Mouse (Mus musculus): ENCODE measurements around the gene Raver1. TPM values are rescaled to one million over a fixed set of nuclear protein-coding genes. Genes with fewer than 3 reads are reported as not detected.
"Not testable (repeated sequence)": the region's sequence is repeated elsewhere in the genome, so short reads cannot be mapped to it uniquely, and the experiment has no call there.

The Raver1 gene
- polyA plus RNA-seq, 1 experiment = 63.4 TPM

DNA sequence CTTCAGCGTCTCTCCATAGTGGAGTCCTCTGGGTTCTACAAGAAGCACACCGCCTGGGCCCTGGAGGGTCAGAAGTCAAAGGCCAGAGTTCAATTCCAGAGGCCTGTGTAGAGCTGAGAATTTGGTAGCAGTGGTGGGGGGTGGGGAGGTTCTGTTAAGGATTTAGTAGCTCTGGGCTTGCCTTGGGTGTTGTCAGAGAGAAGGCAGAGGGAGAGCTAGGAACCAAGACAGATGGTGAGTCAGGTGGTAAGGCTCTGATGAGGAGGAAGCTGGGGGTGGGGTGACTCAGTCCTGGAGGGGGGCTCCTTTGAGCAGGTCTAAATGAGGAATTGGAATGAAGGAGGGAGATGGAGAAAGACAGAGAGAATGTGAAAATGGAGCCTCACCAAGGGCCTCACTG, 28.9 kb downstream of the Raver1 start:
- 94% methylated on average over 2 of the region's 2 CpGs for WGBS
- DNase-seq = no peak
- TF ChIP-seq POLR2A (IDR thresholded peaks at IDR 0.05; ENCODE audit: borderline replicate concordance, extremely low read depth, low read depth, low read length) (no peak), CTCF (IDR thresholded peaks at IDR 0.05; ENCODE audit: insufficient read depth, low read length) (no peak)
- Histone ChIP-seq H3K4me1 (ENCODE audit: control insufficient read depth, insufficient read depth, low read length) (no peaks in the 10 kb centered on the region), H3K4me3 (replicated peaks; ENCODE audit: extremely low read depth, low read depth, low read length) (no peak overlapping the region)

GRCm38 (mm10) chr9:21051578-21051977, 40.2 kb downstream of the Raver1 start:
- H3K4me3 ChIP-seq (replicated peaks; ENCODE audit: extremely low read depth, low read depth, low read length) = no peak overlapping the region
- WGBS = 59% methylated on average over 10 of the region's 10 CpGs
- no peak for DNase-seq
- TF ChIP-seq POLR2A (IDR thresholded peaks at IDR 0.05; ENCODE audit: borderline replicate concordance, extremely low read depth, low read depth, low read length) (no peak), CTCF (IDR thresholded peaks at IDR 0.05; ENCODE audit: insufficient read depth, low read length) (no peak)
- H3K4me1 ChIP-seq (ENCODE audit: control insufficient read depth, insufficient read depth, low read length) = no peaks in the 10 kb centered on the region

- no peak for DNase-seq
- WGBS = 60% methylated on average over 3 of the region's 3 CpGs
- no peak for TF ChIP-seq CTCF (IDR thresholded peaks at IDR 0.05; ENCODE audit: insufficient read depth, low read length)
- TF ChIP-seq POLR2A (IDR thresholded peaks at IDR 0.05; ENCODE audit: borderline replicate concordance, extremely low read depth, low read depth, low read length) = no peak
- H3K4me1 ChIP-seq (ENCODE audit: control insufficient read depth, insufficient read depth, low read length) = no peaks in the 10 kb centered on the region
- H3K4me3 ChIP-seq (replicated peaks; ENCODE audit: extremely low read depth, low read depth, low read length) = no peak overlapping the region
Observed at GRCm38 (mm10) chr9:21045235-21045634, 46.6 kb downstream of the Raver1 start.

- DNase-seq; H3K4me3 ChIP-seq (replicated peaks; ENCODE audit: extremely low read depth, low read depth, low read length); H3K4me1 ChIP-seq (ENCODE audit: control insufficient read depth, insufficient read depth, low read length): not testable (repeated sequence)
- 52% methylated on average over 1 of the region's 1 CpGs for WGBS
Observed at GRCm38 (mm10) chr9:21044785-21045184, 47.0 kb downstream of the Raver1 start.

DNA sequence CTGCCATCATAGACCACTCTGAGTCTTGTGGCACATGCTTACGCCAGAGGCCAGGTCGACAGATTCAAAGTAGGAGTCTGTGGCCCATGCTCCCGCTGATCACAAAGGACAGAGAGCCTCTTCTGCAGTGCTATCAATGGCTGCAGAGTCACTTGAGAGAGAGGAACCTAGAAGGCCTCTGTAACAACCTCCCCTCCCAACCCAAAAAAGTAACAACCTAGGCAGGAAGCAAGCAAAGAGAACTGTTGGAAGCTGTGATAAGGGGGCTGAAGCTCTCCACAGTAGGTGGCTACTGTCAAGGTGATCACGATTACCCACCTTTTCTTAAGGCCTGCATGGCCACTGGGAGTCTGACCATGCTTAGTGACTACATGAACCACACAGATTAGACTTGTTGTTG, 48.2 kb downstream of the Raver1 start:
- no peak overlapping the region for H3K4me3 ChIP-seq (replicated peaks; ENCODE audit: extremely low read depth, low read depth, low read length)
- no peak for DNase-seq
- 80% methylated on average over 4 of the region's 4 CpGs for WGBS
- TF ChIP-seq CTCF (IDR thresholded peaks at IDR 0.05; ENCODE audit: insufficient read depth, low read length) = no peak
- TF ChIP-seq POLR2A (IDR thresholded peaks at IDR 0.05; ENCODE audit: borderline replicate concordance, extremely low read depth, low read depth, low read length) = no peak
- H3K4me1 ChIP-seq (ENCODE audit: control insufficient read depth, insufficient read depth, low read length) = no peaks in the 10 kb centered on the region

- WGBS = 51% methylated on average over 4 of the region's 4 CpGs
- no peak for DNase-seq
- TF ChIP-seq CTCF (IDR thresholded peaks at IDR 0.05; ENCODE audit: insufficient read depth, low read length) (no peak), POLR2A (IDR thresholded peaks at IDR 0.05; ENCODE audit: borderline replicate concordance, extremely low read depth, low read depth, low read length) (no peak)
- H3K4me3 ChIP-seq (replicated peaks; ENCODE audit: extremely low read depth, low read depth, low read length) = no peak overlapping the region
- H3K4me1 ChIP-seq (ENCODE audit: control insufficient read depth, insufficient read depth, low read length) = no peaks in the 10 kb centered on the region
Observed at GRCm38 (mm10) chr9:21041308-21041707, 50.5 kb downstream of the Raver1 start.

- 72% methylated on average over 3 of the region's 3 CpGs for WGBS
- no peaks in the 10 kb centered on the region for H3K4me1 ChIP-seq (ENCODE audit: control insufficient read depth, insufficient read depth, low read length)
- TF ChIP-seq POLR2A (IDR thresholded peaks at IDR 0.05; ENCODE audit: borderline replicate concordance, extremely low read depth, low read depth, low read length) (no peak), CTCF (IDR thresholded peaks at IDR 0.05; ENCODE audit: insufficient read depth, low read length) (no peak)
- H3K4me3 ChIP-seq (replicated peaks; ENCODE audit: extremely low read depth, low read depth, low read length) = no peak overlapping the region
- no peak for DNase-seq
Observed at GRCm38 (mm10) chr9:21039779-21040178, 52.0 kb downstream of the Raver1 start.

- no peak for DNase-seq
- H3K4me1 ChIP-seq (ENCODE audit: control insufficient read depth, insufficient read depth, low read length) = peaks cover 5% of the 10 kb centered on the region; the same call in 1 of the 2 replicates
- H3K4me3 ChIP-seq (replicated peaks; ENCODE audit: extremely low read depth, low read depth, low read length) = no peak overlapping the region
- 3% methylated on average over 31 of the region's 31 CpGs for WGBS
- no peak for TF ChIP-seq CTCF (IDR thresholded peaks at IDR 0.05; ENCODE audit: insufficient read depth, low read length)
- no peak for TF ChIP-seq POLR2A (IDR thresholded peaks at IDR 0.05; ENCODE audit: borderline replicate concordance, extremely low read depth, low read depth, low read length)
Observed at GRCm38 (mm10) chr9:21037481-21037891, 54.3 kb downstream of the Raver1 start.

DNA sequence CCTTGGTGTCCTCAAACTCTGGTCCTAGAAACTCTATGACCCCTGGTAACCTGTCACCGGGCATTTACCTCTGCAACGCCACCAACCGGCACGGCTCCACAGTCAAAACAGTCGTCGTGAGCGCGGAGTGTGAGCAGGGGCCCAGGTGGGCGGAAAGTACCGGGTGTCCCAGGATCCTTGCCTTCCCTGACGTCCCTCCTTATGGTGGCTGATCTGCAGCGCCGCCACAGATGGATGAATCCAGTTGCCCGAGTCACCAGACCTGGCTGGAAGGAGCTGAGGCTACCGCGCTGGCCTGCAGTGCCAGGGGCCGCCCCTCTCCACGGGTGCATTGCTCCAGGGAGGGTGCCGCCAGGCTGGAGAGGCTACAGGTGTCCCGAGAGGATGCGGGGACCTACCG, 55.1 kb downstream of the Raver1 start:
- 7% methylated on average over 22 of the region's 22 CpGs for WGBS
- Histone ChIP-seq H3K4me3 (replicated peaks; ENCODE audit: extremely low read depth, low read depth, low read length) (no peak overlapping the region), H3K4me1 (ENCODE audit: control insufficient read depth, insufficient read depth, low read length) (peaks cover 6% of the 10 kb centered on the region; the same call in 1 of the 2 replicates)
- TF ChIP-seq CTCF (IDR thresholded peaks at IDR 0.05; ENCODE audit: insufficient read depth, low read length) (no peak), POLR2A (IDR thresholded peaks at IDR 0.05; ENCODE audit: borderline replicate concordance, extremely low read depth, low read depth, low read length) (no peak)
- DNase-seq = no peak

DNA sequence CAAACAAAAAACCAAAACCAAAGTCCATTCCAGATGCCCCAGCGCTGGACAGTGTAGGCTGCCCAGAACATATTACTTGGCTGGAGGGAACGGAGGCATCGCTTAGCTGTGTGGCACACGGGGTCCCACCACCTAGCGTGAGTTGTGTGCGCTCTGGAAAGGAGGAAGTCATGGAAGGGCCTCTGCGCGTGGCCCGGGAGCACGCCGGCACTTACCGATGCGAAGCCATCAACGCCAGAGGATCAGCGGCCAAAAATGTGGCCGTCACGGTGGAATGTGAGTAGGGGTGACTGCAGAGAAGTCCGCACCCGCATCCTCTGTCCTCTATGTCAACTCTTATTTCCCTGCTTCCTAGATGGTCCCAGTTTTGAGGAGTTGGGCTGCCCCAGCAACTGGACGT, 55.6 kb downstream of the Raver1 start:
- peaks cover 6% of the 10 kb centered on the region; the same call in 1 of the 2 replicates for H3K4me1 ChIP-seq (ENCODE audit: control insufficient read depth, insufficient read depth, low read length)
- WGBS = 19% methylated on average over 20 of the region's 20 CpGs
- DNase-seq = no peak
- no peak for TF ChIP-seq CTCF (IDR thresholded peaks at IDR 0.05; ENCODE audit: insufficient read depth, low read length)
- TF ChIP-seq POLR2A (IDR thresholded peaks at IDR 0.05; ENCODE audit: borderline replicate concordance, extremely low read depth, low read depth, low read length) = no peak
- H3K4me3 ChIP-seq (replicated peaks; ENCODE audit: extremely low read depth, low read depth, low read length) = no peak overlapping the region

Measured in lung, adult 2 months (tissue).